ENCODE assay signal across 19 mouse cellular contexts in genomic region chr13:113211345-113211744, GRCm38 (mm10). TPM values are rescaled to one million over a fixed set of nuclear protein-coding genes. Genes with fewer than 3 reads are reported as not detected.
DNase-seq lines count a peak whose midpoint lies in the region; ATAC-seq and TF ChIP-seq lines count a peak whose summit lies in the region.
"Had no signal": no experiment of that assay in that cellular context is flagged by ENCODE, and none has a peak within 500 bp of the region (broad histone marks: within the 10 kb centered on the region; RNA-seq: fewer than 3 reads in every experiment).

No protein-coding gene starts in this region.

- H3K9ac ChIP-seq in heart, embryonic 15.5 days = no peak overlapping the region
- H3K9ac ChIP-seq: neural tube, embryonic 12.5 days had no signal

- H3K36me3 ChIP-seq in heart, embryonic 15.5 days = no peaks in the 10 kb centered on the region
- no peaks in the 10 kb centered on the region for H3K36me3 ChIP-seq in thymus, adult 2 months (ENCODE audit: control insufficient read depth, insufficient read depth, low read length)
- H3K36me3 ChIP-seq: neural tube, embryonic 12.5 days had no signal

- TF ChIP-seq CTCF in thymus, adult 2 months (IDR thresholded peaks at IDR 0.05; ENCODE audit: borderline replicate concordance, control insufficient read depth, extremely low read depth, insufficient read depth, low read length, poor library complexity) = no peak

- no peak overlapping the region for H3K27ac ChIP-seq in heart, embryonic 15.5 days
- H3K27ac ChIP-seq in thymus, adult 2 months (ENCODE audit: control insufficient read depth, insufficient read depth, low read length) = no peak overlapping the region
- H3K27ac ChIP-seq: macrophage; neural tube, embryonic 12.5 days had no signal

- H3K4me2 ChIP-seq in heart, embryonic 15.5 days = peak overlapping the region; percentile 30
- H3K4me2 ChIP-seq: neural tube, embryonic 12.5 days had no signal

- H3K4me1 ChIP-seq in heart, embryonic 15.5 days (replicated peaks) = peaks cover 9% of the 10 kb centered on the region
- peaks cover 18% of the 10 kb centered on the region for H3K4me1 ChIP-seq in thymus, adult 2 months (replicated peaks; ENCODE audit: control insufficient read depth, insufficient read depth, low read length)
- H3K4me1 ChIP-seq: neural tube, embryonic 12.5 days had no signal

- ATAC-seq in heart, embryonic 15.5 days (replicated peaks; ENCODE audit: insufficient number of reproducible peaks, insufficient read depth, low FRiP score, low read depth) = no peak

- no peak for DNase-seq in heart, adult 8-10 months (ENCODE audit: low spot score)
- DNase-seq in thymus, postnatal 14 days = peak; percentile 10
- DNase-seq in thymus, adult 2 months = no peak
- DNase-seq in induced T-regulatory cell, adult 2 months (ENCODE audit: low read depth) = peak; percentile 71
- no peak for DNase-seq in MN1 (ENCODE audit: low spot score)
- no peak for DNase-seq in layer of hippocampus, adult 8-10 months (ENCODE audit: low spot score in 2 of 2)
- DNase-seq: adrenal gland, postnatal 36 days; cerebellum, postnatal 10 days; gastrocnemius, postnatal 36 days; kidney, adult 8-10 months; layer of hippocampus, postnatal 36 days; left cerebral cortex, postnatal 4 days; lung, adult 2 months had no signal

- no peak for TF ChIP-seq POLR2A in thymus, adult 2 months (IDR thresholded peaks at IDR 0.05; ENCODE audit: control insufficient read depth, extremely low read depth, insufficient read depth, low read length, poor library complexity)

- H3K4me3 ChIP-seq in heart, embryonic 15.5 days = no peak overlapping the region
- H3K4me3 ChIP-seq in thymus, adult 2 months (ENCODE audit: control insufficient read depth, insufficient read depth, low read length) = no peak overlapping the region
- H3K4me3 ChIP-seq: neural tube, embryonic 12.5 days had no signal

- H3K9me3 ChIP-seq in heart, embryonic 15.5 days (replicated peaks) = no peaks in the 10 kb centered on the region
- H3K9me3 ChIP-seq: neural tube, embryonic 12.5 days had no signal

- H3K27me3 ChIP-seq in heart, embryonic 15.5 days = peaks cover 3% of the 10 kb centered on the region; the same call in 1 of the 2 replicates
- no peaks in the 10 kb centered on the region for H3K27me3 ChIP-seq in thymus, adult 2 months (ENCODE audit: control insufficient read depth, insufficient read depth, low read length)
- H3K27me3 ChIP-seq: neural tube, embryonic 12.5 days had no signal

- WGBS in heart, embryonic 15.5 days = 68% methylated on average over 15 of the region's 15 CpGs
- WGBS in thymus, adult 2 months = 2% methylated on average over 15 of the region's 15 CpGs

RNA-seq across cellular contexts. Expression of gene Esm1, which starts 1.9 kb away (rescaled TPM):
- 1.4 and 1.8 TPM in 2 replicates for polyA plus RNA-seq in heart, embryonic 15.5 days (2015; fragmentation: Nextera tagmentation; extraction: Ambion mirVana)
- 1 to 10 TPM in 1 of 4 experiments, under 1 TPM in 3; 0.44 to 1.3 (median 0.59) TPM for total RNA-seq in heart, adult 8-10 months (2022)
- 0.58 and 0.73 TPM in 2 replicates for polyA plus RNA-seq in thymus, adult 2 months (2012; rRNA removed)
- total RNA-seq in layer of hippocampus, adult 8-10 months (2022) = under 1 TPM in 2 of 4 experiments, not detected in 2; 0.20 to 0.21 TPM
- total RNA-seq: layer of hippocampus, postnatal 36 days had no signal
- polyA plus RNA-seq: macrophage had no signal

RNA-seq across cellular contexts. Expression of gene Gzmk, which starts 14.4 kb away (rescaled TPM):
- polyA plus RNA-seq in heart, embryonic 15.5 days (2015; fragmentation: Nextera tagmentation; extraction: Ambion mirVana) = not detected in 2 replicates
- total RNA-seq in heart, adult 8-10 months (2022) = not detected
- 0.20 TPM in 1 of 2 replicates, not detected in the other for polyA plus RNA-seq in thymus, adult 2 months (2012; rRNA removed)
- under 1 TPM in 3 of 4 experiments, not detected in 1; 0.25 to 0.43 (median 0.38) TPM for total RNA-seq in layer of hippocampus, adult 8-10 months (2022)
- total RNA-seq: adrenal gland, postnatal 36 days; gastrocnemius, postnatal 36 days; left cerebral cortex, postnatal 4 days; midbrain, postnatal 0 days had no signal
- polyA plus RNA-seq: heart, embryonic 14.5 days; hindbrain, embryonic 11.5 days; macrophage; midbrain, postnatal 0 days; neural tube, embryonic 12.5 days had no signal

Comparison
In these comparisons a context has a peak if more than half of its experiments do, and no peak if none do; other contexts are left out.
1. DNase-seq: peak in thymus, postnatal 14 days (single experiment) and induced T-regulatory cell, adult 2 months (single experiment); none in heart, adult 8-10 months (single experiment), thymus, adult 2 months (single experiment), MN1 (single experiment) and layer of hippocampus, adult 8-10 months (0 of 2).